Mouse (Mus musculus): ENCODE measurements around the gene Zfp704.

DNA sequence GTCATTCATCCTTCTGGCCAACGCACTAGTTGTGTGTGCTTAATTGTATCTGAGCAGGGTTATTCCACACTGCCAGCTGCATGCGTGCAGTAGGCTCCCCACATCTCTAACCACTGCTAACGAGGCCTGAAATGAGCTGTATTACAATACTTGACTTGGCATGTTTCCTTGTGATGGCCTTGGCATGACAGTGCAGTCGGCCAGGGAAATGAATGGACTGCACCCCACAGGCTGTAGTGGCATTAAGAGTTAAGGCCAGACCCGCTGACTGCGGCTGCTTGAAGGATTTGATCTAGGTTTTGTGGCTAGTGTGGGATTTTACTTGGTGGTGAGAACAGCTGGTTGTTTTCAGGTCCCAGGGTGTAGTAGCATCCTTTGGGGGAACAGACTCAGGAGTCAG is 185.2 kb downstream of the Zfp704 start:
- TF ChIP-seq GATA1 (IDR thresholded peaks at IDR 0.05; ENCODE audit: low read length) = no peak
- no peak for TF ChIP-seq TAL1 (IDR thresholded peaks at IDR 0.05; ENCODE audit: low read length)
